Mouse (Mus musculus) kidney, adult 2 months (tissue): Measurements from ENCODE around the gene Ets1.

Experiments
- CTCF ChIP-seq: fragments of 200-500 bp; conservative IDR thresholded peaks from 2 replicates; pipeline ENCODE4 v1.5.1; 2011; ENCODE audit warnings: low read depth, mild to moderate bottlenecking, control low read depth, low read length, moderate library complexity, mixed read lengths; ENCODE audit not compliant: insufficient read depth, insufficient read length
- POLR2A ChIP-seq: fragments of 200-500 bp; IDR thresholded peaks from one replicate; pipeline ENCODE4 v1.6.1; 2011; ENCODE audit warnings: low read depth, low read length, control low read depth

GRCm38 (mm10) chr9:32702836-32703395, 66.9 kb downstream of the Ets1 start:
- TF ChIP-seq CTCF (no peak), POLR2A (no peak)
